Mouse (Mus musculus): ENCODE measurements around the gene Zfp523. TPM values are rescaled to one million over a fixed set of nuclear protein-coding genes. Genes with fewer than 3 reads are reported as not detected.

Zfp523 gene
- total RNA-seq, 2 experiments from 2014 or later: 95.1 to 102 TPM

DNA sequence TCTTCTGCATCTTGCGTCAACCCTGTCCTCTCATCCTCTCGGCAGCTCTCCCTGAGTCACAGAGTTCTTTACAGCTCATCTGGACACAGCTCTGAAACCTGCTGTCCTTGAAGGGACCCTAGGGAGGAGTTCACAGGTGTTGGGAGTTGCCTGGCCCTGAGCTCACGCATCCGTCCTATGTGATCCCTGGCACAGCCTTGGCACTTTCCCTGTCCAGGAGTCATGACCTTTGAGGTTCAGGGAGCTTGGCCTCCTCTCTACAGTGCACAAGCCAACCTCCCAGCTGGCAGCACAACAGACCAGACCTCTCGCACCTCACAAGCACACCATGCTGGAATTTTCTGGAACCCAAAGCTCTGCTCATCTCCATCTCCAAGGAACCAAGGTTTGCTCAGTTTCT is 63.9 kb downstream of the Zfp523 start:
- no peak for DNase-seq (ENCODE audit: low spot score in 2 of 2)

DNA sequence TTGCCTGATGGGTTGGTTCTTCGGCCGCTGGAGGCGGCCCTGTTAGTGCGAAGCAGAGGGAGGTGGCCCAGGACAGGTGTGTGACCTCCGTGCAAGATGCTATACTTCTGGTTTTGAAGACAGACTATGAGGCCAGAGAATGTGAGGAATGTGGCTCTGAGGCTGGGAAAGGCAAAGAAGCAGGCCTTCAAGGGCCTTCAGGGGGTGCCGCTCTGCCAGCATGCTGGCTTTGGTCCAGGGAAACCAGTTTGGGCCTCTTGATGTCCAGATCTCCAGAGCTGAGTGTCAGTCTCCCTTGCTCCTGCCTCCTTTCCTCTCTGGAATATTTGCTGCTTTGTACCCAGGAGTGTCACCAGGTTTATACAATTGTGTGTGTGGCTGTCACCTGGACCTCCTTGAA is 65.4 kb downstream of the Zfp523 start:
- DNase-seq (ENCODE audit: low spot score in 2 of 2): no peak

DNA sequence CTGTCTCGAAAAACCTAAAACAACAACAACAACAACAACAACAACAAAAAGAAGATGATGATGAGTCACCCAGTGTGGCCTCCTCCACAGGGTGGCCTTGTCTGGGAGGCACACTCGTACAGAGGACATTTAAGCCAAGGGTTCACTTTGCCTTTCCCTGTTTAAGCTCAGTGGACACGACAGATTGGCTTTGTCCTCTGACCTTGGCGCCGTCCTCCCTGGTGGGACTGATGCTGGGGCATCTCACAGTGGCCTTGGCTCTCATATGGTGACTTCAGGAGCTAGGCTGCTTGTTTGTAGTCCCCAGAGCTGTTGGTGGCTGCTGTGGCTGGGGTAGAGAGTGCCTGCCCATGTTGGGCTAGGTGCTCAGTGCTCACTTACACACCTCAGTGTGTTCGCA is 67.3 kb downstream of the Zfp523 start:
- no peak for DNase-seq (ENCODE audit: low spot score in 2 of 2)

DNA sequence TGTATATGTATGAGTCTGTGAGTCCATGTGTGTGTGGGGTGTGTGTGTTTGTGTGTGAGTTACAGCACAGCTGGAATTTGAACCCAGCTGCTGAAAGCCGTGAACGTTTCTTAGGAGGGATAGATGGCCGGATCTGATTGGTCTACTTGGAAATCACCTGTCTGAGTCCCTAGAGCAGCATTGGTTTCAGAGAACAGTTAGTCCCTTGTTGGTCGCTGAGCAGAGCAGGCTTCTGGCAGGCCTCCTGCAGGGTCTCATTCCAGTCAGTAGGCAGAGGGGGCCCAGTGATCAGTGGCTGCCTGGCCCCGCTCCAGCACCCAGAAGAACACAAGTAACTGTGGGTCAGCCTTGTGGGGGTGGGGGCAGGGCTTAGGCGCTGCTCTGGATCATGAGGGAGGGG is 67.8 kb downstream of the Zfp523 start:
- peak; percentile 49 to 66 for DNase-seq (ENCODE audit: low spot score in 2 of 2)

DNA sequence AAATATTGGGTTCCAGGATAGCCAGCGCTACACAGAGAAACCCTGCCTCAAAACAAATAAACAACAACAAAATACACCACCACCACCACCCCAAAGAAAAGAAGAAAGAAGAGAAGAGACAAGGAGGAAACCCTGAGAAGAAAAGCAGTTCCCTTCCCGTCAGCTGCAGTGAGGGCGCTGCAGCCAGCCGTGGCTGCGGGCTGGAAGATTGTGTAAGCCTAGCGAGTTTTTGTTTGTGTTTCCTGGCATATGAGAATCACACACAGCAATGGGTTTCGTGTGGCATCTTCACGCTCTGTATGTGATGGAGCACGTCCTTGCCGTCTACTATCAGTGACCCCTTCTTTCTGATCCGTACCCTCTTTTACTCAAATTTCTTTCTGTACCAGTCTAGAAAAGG is 69.7 kb downstream of the Zfp523 start:
- DNase-seq (ENCODE audit: low spot score in 2 of 2): no peak

DNA sequence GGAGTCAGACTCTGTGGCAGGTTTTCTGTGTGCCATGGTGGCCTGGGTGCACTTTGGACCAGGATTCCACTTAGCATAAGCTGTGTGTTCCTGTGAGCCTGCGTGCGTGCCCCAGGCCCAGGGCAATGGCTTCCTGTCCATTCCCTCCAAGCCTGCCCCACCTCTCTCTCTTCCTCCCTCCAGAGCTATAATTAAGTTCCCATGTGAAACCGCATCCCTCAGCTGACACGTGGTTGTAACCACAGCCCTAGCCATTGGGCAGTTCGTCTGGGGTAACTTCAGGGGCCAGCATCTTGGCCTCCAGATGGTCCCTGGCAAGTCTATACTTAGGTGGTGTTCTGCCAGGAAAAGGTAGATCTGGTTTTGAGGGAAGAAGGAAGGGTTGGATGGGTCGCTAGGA is 70.7 kb downstream of the Zfp523 start:
- no peak for DNase-seq (ENCODE audit: low spot score in 2 of 2)

DNA sequence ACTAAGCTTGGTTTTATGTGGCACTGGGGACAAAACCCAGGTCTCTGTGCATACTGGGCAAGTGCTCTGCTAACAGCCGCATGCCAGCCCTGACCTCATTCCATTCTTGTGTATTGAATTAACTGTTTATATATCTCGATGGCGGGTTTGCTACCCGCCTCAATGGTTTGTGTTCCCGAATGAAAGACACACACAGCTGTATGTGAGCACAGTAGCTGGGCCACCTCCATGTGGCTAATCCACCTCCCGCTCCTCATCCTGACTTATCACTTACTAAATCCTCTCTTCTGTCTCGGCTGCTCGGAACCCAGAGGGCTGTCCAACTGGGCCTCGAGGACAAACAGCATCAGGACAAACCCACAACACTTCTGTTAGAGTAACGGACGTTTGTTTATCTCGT is 72.1 kb downstream of the Zfp523 start:
- no peak for DNase-seq (ENCODE audit: low spot score in 2 of 2)

DNA sequence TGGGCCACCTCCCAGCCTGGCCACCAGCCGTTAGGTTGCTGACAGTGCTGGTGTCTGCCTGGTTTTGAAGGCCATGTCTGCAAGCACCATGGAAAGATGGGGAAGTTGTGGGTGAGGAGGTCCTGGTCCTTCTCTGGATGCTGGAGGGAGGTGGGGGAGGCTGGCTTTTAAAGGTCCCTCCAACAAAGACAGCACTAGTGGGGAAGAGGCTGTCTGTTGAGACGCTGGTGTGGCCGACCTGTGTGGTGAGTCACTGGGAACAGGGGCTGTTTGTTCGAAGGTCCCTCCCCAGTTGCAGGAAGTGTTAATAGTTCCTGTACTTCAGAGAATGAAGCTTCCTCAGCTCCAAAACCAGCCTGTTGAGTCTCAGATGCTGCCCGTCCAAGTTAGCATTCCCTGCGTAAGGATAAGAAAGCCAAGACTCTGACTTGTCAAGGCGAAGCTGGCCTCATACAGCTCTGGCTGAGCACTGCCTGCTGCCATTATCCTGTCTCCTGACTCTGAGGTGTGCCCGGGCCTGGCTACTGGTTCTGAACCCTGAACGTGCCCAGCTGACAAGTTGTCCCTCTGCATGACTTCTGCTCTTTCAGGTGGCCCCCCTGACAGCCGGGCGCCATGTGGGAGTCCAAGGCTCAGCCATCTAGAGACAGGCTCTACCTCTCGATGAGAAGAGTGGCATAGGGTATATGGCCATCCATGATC is 74.8 kb downstream of the Zfp523 start:
- no peak for DNase-seq (ENCODE audit: low spot score in 2 of 2)

DNA sequence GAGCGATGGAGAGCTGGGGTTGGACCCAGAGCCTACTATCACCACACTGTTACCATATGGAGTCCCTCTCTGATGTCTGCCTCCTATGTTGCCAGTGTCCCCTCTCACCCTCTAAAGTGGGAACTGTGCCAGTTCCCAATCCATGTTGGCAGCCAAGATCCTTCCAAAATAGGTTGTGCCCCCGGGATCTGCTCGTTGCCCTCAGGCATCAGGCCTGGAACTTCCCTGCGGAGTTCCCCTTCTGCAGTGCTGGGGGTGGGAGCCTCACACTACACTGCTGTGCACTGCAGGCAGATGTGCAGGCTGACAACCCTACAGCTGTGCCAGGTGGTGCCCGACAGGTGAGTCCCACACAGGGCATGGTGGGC is 75.3 kb downstream of the Zfp523 start:
- no peak for DNase-seq (ENCODE audit: low spot score in 2 of 2)

DNA sequence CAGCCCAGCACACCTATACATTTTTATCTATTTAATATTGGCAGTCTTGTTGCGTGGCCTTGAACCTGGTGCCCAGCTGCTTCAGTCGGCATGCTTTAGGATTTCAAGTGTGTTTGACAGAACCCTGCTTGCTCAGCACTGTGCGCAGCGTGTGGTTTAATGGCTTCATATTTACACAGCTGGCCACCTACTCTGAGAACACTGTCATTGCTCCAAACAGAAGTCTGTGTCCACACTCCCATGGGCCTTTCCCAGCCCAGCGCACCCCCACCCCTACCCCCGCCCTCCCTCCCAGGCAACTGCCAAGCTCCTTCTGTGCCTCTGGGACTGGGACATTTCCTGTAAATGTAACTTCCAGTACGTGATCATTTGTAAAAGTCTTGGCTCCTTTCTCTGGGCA is 76.3 kb downstream of the Zfp523 start:
- DNase-seq (ENCODE audit: low spot score in 2 of 2): no peak

DNA sequence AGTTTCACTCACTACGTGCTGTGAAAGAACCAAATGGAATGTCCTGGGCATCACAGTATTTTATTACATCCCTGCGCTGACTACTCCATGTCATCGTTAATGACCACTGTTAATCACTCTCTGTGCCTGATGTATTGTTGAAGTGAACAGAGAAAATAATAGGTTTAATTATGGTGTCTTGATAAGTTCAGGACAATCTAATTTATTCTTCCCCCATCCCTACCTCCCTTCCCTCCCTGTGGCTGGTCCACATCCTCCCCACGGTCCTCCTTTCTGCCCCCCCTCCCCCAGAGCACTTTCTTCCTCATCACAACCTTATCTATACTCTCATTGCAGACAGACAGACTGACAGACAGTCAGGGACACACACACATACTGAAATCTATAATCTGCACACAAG is 77.9 kb downstream of the Zfp523 start:
- no peak for DNase-seq (ENCODE audit: low spot score in 2 of 2)

Other genes starting within 250 kb of the Zfp523 start
- gene Tcp11, start 96.5 kb upstream of the Zfp523 start, total RNA-seq (2021): 1 to 10 TPM in 1 of 2 experiments, under 1 TPM in 1; 0.86 to 1.3 TPM
- 1 to 10 TPM; 1.7 to 2.4 TPM for gene Scube3, start 35.0 kb upstream of the Zfp523 start, total RNA-seq (2021)
- gene Def6, start 30.6 kb downstream of the Zfp523 start, total RNA-seq (2021): 1 to 10 TPM; 3.7 to 3.9 TPM
- gene Ppard, start 55.6 kb downstream of the Zfp523 start, total RNA-seq (2021): 10 to 100 TPM; 27.1 to 28.9 TPM
- gene Fance, start 136.4 kb downstream of the Zfp523 start, total RNA-seq (2021): 10 to 100 TPM; 23.0 to 28.2 TPM
- gene Rpl10a, start 151.3 kb downstream of the Zfp523 start, total RNA-seq (2021): 100 to 1,000 TPM; 394 to 418 TPM
- gene Tead3, start 173.7 kb downstream of the Zfp523 start, total RNA-seq (2021): 1 to 10 TPM; 5.1 to 5.7 TPM
- not detected for gene Tulp1, start 188.1 kb downstream of the Zfp523 start, total RNA-seq (2021)